Mouse (Mus musculus) spleen, postnatal 10 days (tissue): ENCODE measurements around the gene A830005F24Rik.
"Not testable (repeated sequence)": the region's sequence is repeated elsewhere in the genome, so short reads cannot be mapped to it uniquely, and the experiment has no call there.

ENCODE experiments used
- DNase-seq, 2 experiments: peaks; one replicate each; pipeline ENCODE4 v3.0.0; 2021 to 2022; ENCODE audit warnings: low spot score in 2 of 2

The A830005F24Rik gene

GRCm38 (mm10) chr13:48513003-48513929 lies at the start of gene A830005F24Rik, which contains the start of gene Zfp169:
Gene A830005F24Rik (plus strand): TSS chr13:48513570.
Gene Zfp169 (minus strand): TSS chr13:48513451.
- DNase-seq, result peak; percentile 41 to 86

GRCm38 (mm10) chr13:48464170-48464569 lies 49.2 kb upstream of the A830005F24Rik start:
- DNase-seq, result peak; percentile 8 to 51

GRCm38 (mm10) chr13:48466186-48466585 lies 47.2 kb upstream of the A830005F24Rik start:
- DNase-seq, result no peak

GRCm38 (mm10) chr13:48468656-48469180 lies 44.7 kb upstream of the A830005F24Rik start:
- DNase-seq, result no peak

GRCm38 (mm10) chr13:48483606-48484005 lies 29.8 kb upstream of the A830005F24Rik start:
- DNase-seq, result no peak

GRCm38 (mm10) chr13:48490396-48491182 lies 22.8 kb upstream of the A830005F24Rik start:
- DNase-seq, result no peak

- DNase-seq, result no peak
Observed at GRCm38 (mm10) chr13:48493183-48493582, 20.2 kb upstream of the A830005F24Rik start.

- DNase-seq, result peak; percentile 34 to 66
Observed at GRCm38 (mm10) chr13:48497693-48498221, 15.6 kb upstream of the A830005F24Rik start.

GRCm38 (mm10) chr13:48498676-48499075 lies 14.7 kb upstream of the A830005F24Rik start:
- DNase-seq, result no peak

GRCm38 (mm10) chr13:48502422-48502821 lies 10.9 kb upstream of the A830005F24Rik start:
- DNase-seq, result no peak

- no peak for DNase-seq
Observed at GRCm38 (mm10) chr13:48508661-48509060, 4.7 kb upstream of the A830005F24Rik start.

- no peak for DNase-seq
Observed at GRCm38 (mm10) chr13:48515861-48516260, 2.5 kb downstream of the A830005F24Rik start.

GRCm38 (mm10) chr13:48519122-48519521 lies 5.8 kb downstream of the A830005F24Rik start:
- not testable (repeated sequence) for DNase-seq

GRCm38 (mm10) chr13:48525745-48526144 lies 12.4 kb downstream of the A830005F24Rik start:
- DNase-seq, result no peak

GRCm38 (mm10) chr13:48528123-48528871 lies 14.9 kb downstream of the A830005F24Rik start:
- DNase-seq, result peak in 1 of 2 experiments; percentile 53

- no peak for DNase-seq
Observed at GRCm38 (mm10) chr13:48529028-48529427, 15.7 kb downstream of the A830005F24Rik start.

- DNase-seq, result no peak
Observed at GRCm38 (mm10) chr13:48530685-48531084, 17.3 kb downstream of the A830005F24Rik start.

- no peak for DNase-seq
Observed at GRCm38 (mm10) chr13:48531448-48531847, 18.1 kb downstream of the A830005F24Rik start.

GRCm38 (mm10) chr13:48533441-48533840 lies 20.1 kb downstream of the A830005F24Rik start:
- no peak for DNase-seq

- DNase-seq, result no peak
Observed at GRCm38 (mm10) chr13:48540488-48540887, 27.1 kb downstream of the A830005F24Rik start.

GRCm38 (mm10) chr13:48544391-48544790 lies 31.0 kb downstream of the A830005F24Rik start:
- no peak for DNase-seq
